Mouse (Mus musculus) brain, embryonic 18.5 days (tissue): Measurements from ENCODE around the gene Gm40193.
"Not testable (repeated sequence)": the region's sequence is repeated elsewhere in the genome, so short reads cannot be mapped to it uniquely, and the experiment has no call there.

Experiments
- DNase-seq: peaks from one replicate; pipeline ENCODE4 v3.0.0-alpha.2; 2012; ENCODE audit warnings: low read depth, low spot score

Gm40193 gene

DNA sequence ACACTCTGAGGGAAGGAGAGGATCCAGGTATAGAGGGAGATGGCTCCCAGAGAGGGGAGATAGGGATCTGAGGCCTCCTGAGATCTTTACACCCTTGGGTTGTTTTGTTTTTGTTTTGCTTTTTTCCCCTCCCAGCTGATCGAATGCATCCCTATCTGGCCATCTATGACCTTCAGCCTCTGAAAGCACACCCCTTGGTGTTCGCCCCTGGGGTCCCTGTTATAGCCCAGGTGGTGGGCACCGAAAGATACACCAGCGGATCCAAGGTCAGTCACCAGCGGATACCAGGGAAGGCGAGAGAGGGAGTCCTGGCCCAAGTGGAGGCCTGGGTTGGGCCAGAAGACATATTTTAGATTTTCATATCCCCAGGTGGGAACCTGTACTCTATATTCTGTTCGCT is 8.2 kb upstream of the Gm40193 start:
- no peak for DNase-seq

GRCm38 (mm10) chr11:70539877-70540587 is 7.3 kb upstream of the Gm40193 start, which contains the start of gene Pld2:
Pld2 (plus strand) TSS chr11:70540064.
- no peak for DNase-seq

DNA sequence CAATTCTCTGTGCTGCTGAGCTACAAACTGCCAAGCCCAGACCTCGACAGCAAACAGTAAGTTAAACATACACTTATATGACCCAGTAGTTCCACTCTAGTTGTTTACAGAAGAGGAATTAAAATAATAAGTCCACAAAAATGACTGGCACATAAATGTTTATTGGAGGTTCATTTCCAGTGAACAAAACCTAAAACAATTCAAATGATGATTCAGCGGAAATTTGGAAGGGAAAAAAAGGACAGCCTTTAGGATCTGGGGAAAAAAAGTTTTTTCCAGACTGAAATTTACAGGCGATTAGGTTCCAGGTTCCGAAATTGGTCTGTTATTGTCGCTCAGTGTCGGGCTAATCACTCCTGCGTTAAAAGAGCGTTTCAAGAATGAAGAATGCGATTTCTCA is 6.7 kb upstream of the Gm40193 start:
- DNase-seq: no peak

DNA sequence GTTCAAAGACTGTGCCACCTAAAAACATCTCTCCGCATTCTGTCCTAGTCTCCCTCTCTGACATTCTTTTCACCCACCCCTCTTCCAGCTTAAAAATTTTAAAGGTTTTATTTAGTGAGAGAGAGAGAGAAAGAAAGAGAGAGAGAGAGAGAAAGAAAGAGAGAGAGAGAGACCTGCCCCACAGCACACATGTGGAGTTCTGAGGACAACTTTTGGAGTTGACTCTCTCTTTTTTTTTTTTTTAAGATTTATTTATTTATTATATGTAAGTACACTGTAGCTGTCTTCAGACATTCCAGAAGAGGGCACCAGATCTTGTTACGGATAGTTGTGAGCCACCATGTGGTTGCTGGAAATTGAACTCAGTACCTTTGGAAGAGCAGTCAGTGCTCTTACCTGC is 1.7 kb downstream of the Gm40193 start:
- not testable (repeated sequence) for DNase-seq

- no peak for DNase-seq
Measured at GRCm38 (mm10) chr11:70528610-70529009, 4.1 kb downstream of the Gm40193 start.

DNA sequence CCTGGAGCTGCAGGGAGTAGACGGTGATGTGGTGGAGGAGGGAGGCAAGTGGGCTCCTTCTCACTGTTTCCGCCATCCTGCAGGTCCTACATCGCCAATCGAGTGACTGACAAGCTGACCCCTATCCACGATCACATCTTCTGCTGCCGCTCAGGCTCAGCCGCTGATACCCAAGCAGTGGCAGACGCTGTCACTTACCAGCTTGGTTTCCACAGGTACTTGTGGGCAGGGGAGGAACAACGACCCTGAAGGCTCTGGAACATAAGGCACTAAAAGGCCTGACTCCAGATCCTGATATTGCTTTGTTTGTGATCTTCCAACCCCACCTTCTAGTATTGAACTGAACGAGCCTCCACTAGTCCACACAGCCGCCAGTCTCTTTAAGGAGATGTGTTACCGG is 6.5 kb downstream of the Gm40193 start:
- no peak for DNase-seq

- DNase-seq: no peak
Measured at GRCm38 (mm10) chr11:70525726-70526125, 7.0 kb downstream of the Gm40193 start.

GRCm38 (mm10) chr11:70525184-70525678 is 7.5 kb downstream of the Gm40193 start, which contains the start of gene Psmb6:
Psmb6 (plus strand) TSS chr11:70525367.
- DNase-seq: peak; percentile 97

DNA sequence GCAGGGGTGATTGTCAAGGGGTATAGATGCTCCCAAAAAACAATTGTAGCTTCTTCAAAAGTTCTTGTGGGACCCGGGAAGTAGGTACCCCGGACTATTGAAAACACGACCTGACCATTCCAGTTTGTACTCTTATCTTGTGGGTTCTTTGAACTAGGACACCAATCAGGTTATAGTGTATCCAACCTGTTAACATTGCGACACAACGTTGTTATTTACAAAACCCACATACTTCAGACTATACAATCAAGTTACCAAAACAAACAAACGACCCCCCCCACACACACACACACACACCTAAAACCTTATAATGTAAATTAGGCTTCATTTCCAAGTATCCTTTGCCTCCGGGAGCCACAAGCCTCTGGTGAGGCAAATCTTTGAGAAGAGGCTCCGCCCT is 8.0 kb downstream of the Gm40193 start:
- DNase-seq: no peak

GRCm38 (mm10) chr11:70523306-70523989 is 9.3 kb downstream of the Gm40193 start:
- not testable (repeated sequence) for DNase-seq

DNA sequence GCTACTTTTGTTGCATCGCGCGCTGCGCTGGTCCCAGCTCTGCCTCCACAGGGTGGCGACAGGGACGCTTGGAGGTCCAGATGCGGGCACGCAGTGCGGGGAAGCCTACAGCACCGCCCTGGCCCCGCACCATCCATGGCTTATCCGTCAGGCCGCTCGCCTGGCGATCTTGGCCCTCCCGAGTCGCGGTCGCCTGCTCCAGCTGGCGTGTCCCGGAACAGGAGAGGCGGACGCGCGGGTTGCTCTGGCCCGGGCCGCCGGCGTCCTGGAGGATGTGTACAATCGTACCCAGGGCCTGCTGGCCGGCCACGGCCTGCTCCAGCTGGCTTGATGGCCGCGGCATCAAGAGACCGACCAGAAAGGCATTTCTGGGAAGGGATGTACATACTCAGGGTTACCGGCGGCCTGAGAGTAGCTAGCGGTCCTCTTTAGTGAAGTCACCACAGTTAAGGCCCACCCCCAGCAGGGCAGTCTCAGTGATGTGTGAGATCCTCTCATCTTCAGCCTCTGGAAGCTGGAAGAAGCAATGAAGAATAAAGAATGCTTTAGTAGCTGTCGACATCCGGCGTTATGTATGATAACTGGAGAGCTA is 12.5 kb downstream of the Gm40193 start:
- DNase-seq: no peak

DNA sequence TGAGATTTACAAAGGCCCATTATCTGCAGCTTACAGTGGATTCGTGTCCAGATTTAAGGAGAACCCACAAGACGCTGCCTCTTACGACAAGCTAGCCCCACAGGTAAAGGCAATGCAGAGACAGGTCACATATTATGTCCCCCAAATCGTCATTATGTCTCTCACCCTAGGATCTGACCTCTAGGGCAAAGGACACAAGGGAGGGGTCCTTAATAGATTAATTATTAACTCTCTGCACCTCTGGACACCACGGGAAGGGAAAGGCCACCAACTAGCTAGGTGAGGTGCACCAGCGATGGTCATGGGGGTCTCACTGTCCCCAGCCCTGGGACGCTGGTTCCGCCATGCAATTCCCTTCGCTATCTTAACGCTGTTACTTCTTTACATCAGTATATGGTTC is 13.8 kb downstream of the Gm40193 start, which contains the start of gene Gltpd2:
TSS of gene Gltpd2 (plus strand) at position 274 of the 400 bp plus-strand sequence.
- DNase-seq: no peak

GRCm38 (mm10) chr11:70518436-70518835 is 14.3 kb downstream of the Gm40193 start:
- DNase-seq: no peak

DNA sequence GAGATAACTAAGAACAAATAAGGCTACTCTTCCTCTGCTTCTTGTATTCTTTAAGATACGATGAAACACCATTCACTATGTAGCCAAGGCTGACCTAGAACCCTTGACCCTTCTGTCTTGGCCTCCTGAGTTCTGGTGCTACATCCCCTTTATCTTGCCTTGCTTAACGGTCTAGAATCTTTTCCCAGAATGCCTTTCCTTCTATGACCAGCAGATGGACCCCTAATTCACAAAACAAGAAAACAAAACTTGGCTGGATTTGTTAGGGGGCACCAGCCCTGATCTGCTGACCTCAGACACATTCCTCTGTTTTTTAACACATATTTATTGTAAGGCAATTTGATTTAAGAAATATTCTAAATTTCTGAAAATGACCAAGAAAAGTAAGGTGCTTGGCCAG is 16.4 kb downstream of the Gm40193 start:
- DNase-seq: no peak

- DNase-seq: no peak
Measured at GRCm38 (mm10) chr11:70514288-70514687, 18.5 kb downstream of the Gm40193 start, which contains the start of gene Vmo1. Vmo1 (minus strand) TSS chr11:70514616.

DNA sequence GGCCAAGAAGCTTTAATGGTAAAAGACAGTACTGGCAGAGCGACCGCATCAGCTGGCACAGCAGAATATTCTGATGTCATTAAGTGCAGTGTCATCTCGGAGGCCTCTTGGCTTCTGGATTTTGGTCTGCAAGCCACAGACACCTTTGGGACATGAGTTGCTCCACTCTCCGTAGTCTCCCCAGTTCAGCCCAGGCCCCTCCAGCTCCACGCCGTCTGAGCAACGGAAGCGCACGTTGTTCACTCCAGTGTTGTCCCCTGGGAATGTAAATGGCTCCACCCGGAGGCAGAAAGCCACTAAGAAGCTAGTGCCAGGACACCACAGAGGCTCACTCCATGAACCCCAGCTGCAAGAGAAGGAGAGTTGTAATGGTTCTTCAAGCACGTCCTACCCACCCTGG is 19.2 kb downstream of the Gm40193 start:
- no peak for DNase-seq

DNA sequence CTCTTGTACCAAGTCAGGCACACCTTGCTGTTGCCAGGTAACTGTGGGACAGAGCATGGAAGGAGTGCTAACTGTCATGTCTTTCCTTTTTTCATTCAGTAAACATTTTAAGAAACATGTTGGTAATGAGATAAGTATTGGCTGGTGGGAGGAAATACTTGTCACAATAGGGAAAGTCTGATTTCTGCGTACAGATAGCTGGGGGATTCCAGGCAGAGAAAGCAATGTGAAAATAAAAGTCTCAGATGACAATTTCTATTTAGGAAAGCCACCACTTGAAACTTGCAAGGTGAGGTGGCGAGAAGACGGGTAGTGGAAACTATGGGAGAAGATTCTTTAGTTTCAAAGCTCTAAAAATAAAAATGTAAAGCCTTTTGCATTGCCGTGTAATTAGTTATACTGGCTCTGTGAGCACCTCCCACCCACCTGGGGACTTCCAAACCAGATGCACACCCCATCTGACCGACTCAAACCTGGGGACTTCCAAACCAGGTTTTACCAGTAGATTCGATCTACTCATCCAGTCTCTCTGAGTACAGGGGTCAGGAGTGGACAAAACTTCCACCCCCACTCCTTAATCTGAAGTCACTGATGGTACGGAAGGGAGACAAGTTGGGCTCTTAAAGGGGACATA is 19.9 kb downstream of the Gm40193 start:
- DNase-seq: no peak

GRCm38 (mm10) chr11:70511825-70512224 is 20.9 kb downstream of the Gm40193 start:
- no peak for DNase-seq

DNA sequence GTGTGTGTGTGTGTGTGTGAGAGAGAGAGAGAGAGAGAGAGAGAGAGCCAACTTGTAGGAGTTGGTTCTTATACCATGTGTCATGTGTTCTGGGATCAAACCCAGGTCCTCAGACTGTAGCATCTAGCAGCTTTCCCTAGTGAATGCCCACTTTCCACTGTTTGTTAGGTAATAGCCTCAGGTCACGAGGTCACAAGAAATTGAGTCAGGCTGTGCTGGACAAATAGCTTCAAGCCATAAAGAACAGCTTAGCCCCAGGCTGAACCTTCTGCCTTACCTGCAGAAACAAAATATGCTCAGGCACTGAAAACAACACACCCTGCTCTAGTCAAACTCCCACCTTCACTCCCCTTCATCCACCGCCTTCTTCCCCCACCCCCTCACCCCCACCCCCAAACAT is 21.5 kb downstream of the Gm40193 start:
- no peak for DNase-seq

DNA sequence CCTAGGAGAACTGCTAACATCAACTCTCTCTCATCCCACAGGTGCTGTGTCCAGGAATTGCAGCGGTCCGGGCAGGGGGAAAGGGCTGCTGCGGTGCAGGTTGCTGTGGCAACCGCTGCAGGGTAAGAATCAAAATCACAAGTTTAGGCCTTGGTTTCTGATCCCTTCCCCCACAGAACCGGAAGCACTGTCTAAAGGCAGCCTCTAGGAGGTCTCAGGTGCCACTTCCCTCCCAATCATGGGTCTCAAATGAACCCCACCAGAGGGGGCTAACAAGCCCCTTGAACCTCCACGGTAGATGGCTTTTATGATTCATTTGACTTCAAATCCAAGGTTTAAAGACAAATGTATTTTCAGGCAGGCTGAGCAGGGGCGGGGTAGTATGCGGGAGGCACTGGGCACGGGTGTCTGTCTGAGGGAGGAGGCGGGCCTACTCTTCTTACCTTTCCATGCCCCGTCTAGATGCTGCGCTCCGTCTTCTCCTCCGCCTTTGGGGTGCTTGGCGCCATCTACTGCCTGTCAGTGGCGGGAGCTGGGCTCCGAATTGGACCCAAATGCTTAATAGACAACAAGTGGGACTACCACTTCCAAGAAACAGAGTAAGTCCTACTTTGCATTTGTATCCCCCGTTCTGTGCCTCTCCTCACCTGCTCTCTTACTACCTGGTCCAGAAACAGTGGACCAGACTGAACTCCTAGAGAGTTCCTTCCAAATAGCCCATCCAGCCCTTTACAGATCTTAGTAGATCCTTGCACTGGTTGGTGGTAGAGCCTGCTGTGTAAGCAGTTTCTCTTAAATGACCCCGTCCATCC is 22.8 kb downstream of the Gm40193 start:
- DNase-seq: no peak

DNA sequence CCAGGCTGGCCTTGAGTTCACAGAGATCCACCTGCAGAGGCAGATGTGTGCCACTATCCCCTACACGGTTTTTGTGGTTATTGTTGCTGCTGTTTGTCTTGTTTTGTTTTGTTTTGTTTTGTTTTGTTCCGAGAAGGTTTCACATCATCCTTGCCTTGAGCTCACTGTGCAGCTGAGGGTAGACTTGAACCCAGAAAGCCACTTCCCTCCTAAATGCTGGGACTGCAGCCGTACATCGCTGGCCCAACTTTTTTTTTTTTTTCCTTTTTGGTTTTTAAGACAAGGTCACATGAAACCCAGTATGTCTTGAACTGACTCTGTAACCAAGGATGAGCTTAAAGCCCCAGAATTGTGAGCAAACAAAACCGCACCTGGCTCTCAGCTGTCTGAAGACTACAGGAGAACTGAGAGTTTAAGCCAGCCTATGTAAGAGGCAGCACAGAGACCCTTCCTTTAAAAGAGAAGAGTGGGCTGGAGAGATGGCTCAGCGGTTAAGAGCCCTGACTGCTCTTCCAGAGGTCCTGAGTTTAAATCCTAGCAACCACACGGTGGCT is 25.7 kb downstream of the Gm40193 start:
- DNase-seq: no peak
